Mouse (Mus musculus) heart, postnatal 14 days (tissue): ENCODE results near the gene Rpl29. TPM values are rescaled to one million over a fixed set of nuclear protein-coding genes. Genes with fewer than 3 reads are reported as not detected.

ENCODE experiments used
- DNase-seq, 2 experiments: peaks; one replicate each; pipeline ENCODE4 v3.0.0; 2021 to 2022
- intact Hi-C: fragments of 180-260 bp; cut with DNase I; formaldehyde crosslinking; loops from one replicate; pipeline ENCODE4 v1.15.1; 2025
- long read RNA-seq, 2 experiments: library from polyadenylated mRNA; stranded (forward); transcript quantifications; one replicate each; pipeline ENCODE4 v2.0.0; 2021
- total RNA-seq, 2 experiments: library from RNA; stranded (reverse); gene quantifications; 2 replicates each; pipeline ENCODE4 v1.2.3; 2021

The Rpl29 gene
- total RNA-seq: 100 to 1,000 TPM; 307 to 348 TPM
- long read RNA-seq, experiment 1, transcript Rpl29-201 (4 exons, 710 nt): minor isoform, 5 of 50 reads
- long read RNA-seq, experiment 1, transcript Rpl29-203 (4 exons, 733 nt): major isoform, 43 of 50 reads
- long read RNA-seq, experiment 1, partial matches to known transcripts: 0 of 50 reads
- long read RNA-seq, experiment 1, other reads (novel, unspliced or antisense): 2 of 50 reads
- long read RNA-seq, experiment 2, transcript Rpl29-203 (4 exons, 733 nt): major isoform, 39 of 45 reads
- long read RNA-seq, experiment 2, partial matches to known transcripts: 0 of 45 reads
- long read RNA-seq, experiment 2, other reads (novel, unspliced or antisense): 1 of 45 reads

DNA sequence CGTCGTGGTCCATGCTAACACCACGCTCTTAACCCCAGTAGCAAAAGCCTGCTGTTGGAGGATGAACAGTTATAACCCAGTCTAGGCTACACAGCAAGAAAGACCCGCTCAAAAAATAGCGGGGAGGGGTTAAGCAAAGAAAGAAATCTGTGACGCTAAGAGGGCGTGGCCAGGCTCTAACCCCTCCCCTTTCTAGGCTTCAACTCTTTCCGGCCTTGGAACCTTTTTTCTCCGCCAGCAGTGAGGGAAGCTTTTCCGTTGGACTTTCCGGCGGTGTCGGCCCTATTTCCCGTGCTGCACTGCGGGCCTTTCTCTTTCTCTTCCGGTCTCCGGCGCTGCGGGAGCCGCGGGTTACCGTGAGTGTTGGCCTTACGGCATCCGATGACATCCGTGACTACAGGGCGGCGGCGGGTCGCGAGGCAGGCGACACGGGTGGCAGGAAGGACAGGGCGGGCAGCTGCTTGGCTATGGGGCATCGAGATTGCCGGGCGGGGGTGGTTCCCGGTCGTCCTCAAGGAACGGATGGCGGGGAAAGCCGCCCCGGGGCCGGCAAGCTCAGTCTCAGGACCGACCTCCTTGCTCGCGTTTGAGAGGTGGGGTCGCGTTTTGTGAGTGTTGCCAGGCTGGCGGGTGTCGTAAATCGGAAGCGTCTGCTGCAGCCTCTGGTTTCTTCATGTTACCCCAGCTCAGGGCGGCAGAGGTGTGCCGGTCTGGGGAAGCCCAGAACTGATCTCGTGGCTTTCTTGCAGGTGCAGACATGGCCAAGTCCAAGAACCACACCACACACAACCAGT, at the start of gene Rpl29:
TSS of gene Rpl29 (plus strand) at position 234 of the 794 bp plus-strand sequence.
- intact Hi-C loops: loop anchor here (2.0 kb wide), 1 partner anchor 45 kb away; the partner anchor contains the start of gene Rrp9
- peak; percentile 93 to 96 for DNase-seq

DNA sequence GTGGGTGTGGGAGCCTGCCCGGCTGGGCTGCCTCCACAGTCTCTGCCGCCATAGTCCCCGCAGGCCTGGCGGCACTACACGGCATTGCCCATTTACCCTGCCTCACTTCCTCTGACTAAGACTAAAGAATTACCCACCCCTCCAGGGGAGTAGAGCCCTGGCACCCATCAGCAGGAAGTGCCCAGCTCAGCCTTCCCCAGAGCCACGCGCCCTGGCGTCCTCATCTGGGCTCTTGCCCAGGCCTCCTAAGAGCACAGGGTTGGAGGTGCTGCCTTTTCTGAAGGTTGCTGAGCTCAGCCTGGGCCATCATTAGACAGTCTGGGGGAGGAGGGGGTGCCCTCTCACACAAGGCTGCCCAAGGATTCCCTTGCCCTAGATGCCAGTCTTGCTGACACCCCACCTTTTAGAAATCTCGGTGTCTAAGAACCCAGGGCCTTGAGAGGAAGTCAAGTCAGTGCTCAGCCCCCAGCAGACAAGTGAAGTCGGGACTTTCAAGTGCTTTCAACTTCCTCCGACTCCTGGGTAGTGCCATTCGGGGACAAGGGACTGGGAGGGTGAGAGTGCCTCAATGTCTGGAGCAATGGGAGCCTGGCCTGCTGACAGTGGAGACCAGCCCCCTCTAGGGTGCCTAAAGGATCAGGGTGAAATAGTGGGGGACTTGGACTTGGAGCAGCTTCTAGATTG, 42.9 kb upstream of the Rpl29 start:
- intact Hi-C loops: no loop called here
- DNase-seq: peak; percentile 52 to 57

- intact Hi-C loops: no loop called here
- DNase-seq: no peak
Measured at GRCm38 (mm10) chr9:106392828-106393527, 36.3 kb upstream of the Rpl29 start.

GRCm38 (mm10) chr9:106393548-106393947, 35.7 kb upstream of the Rpl29 start:
- no peak for DNase-seq
- intact Hi-C loops: no loop called here

- intact Hi-C loops: no loop called here
- DNase-seq: peak in 1 of 2 experiments; percentile 45
Measured at GRCm38 (mm10) chr9:106394649-106395602, 34.3 kb upstream of the Rpl29 start.

GRCm38 (mm10) chr9:106397733-106398132, 31.5 kb upstream of the Rpl29 start:
- intact Hi-C loops: no loop called here
- DNase-seq: no peak

DNA sequence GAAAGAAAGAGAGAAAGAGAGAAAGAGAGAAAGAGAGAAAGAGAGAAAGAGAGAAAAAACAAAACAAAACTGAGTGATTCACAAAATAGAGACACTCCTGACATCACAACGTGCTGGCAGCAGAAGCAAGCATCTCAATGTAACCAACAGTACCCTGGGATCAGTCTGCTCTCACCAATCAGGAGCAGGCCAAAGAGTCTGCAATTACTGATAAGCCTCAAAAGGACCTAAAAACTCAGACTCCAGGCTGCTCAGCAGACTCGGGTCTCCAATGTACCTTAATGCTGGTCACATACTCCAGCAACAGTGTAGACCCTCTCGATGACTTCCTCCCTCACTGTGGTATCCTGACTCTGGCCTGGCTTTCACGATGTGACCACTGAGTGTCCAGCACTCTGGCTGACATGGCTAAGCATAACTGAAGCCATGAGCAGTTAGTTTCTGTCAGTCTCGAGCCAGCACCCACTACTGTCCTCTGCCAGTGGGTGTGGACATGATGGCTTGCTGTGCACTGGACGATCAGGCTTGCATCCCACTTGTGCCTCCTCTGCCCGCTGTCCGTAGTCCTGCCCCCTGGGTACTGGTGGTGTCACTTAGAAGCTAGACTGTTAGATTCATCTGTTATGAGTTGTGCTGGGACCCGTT, 30.5 kb upstream of the Rpl29 start:
- intact Hi-C loops: no loop called here
- no peak for DNase-seq

GRCm38 (mm10) chr9:106399808-106400207, 29.4 kb upstream of the Rpl29 start:
- intact Hi-C loops: no loop called here
- no peak for DNase-seq

DNA sequence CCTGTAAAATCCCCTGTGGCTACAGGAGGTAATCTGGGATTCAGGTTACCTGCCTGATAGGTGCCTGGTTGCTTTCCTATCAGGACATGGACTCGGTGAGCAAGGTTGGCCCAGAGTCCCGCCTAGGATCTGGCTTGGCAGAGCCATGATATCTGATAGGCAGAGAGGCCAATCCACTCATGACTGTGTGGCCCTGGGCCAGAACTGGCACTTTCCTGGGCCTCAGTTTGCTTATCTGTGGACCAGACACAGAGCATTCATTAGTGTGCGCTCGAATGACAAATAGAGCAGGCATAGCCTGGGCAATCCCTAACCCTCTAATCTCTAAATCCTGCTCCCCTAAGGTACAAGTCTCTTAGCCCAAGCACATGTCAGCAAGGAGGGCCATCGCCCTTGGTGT, 27.1 kb upstream of the Rpl29 start:
- DNase-seq: no peak
- intact Hi-C loops: no loop called here

GRCm38 (mm10) chr9:106402607-106403375, 26.5 kb upstream of the Rpl29 start:
- DNase-seq: no peak
- intact Hi-C loops: no loop called here

DNA sequence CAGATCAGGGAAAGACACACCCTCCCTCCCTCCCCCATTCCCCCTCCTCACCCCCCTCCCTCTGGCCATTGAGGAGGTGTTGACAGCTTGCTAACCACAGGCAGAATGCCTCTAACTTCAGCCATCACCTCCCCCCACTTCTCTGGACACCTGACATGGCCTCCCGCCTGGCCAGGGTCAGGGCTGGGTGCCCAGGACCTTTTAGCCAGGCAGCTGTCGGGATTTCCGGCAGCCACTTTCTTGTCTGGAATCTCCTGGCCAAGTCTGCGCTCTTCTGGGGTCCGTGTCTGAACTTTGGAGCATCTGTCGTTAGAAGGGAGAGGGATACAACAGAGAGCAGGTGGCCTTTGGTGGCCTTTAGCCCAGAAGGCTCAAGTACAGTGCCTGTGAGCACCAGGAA, 24.0 kb upstream of the Rpl29 start:
- intact Hi-C loops: no loop called here
- peak; percentile 74 to 82 for DNase-seq

DNA sequence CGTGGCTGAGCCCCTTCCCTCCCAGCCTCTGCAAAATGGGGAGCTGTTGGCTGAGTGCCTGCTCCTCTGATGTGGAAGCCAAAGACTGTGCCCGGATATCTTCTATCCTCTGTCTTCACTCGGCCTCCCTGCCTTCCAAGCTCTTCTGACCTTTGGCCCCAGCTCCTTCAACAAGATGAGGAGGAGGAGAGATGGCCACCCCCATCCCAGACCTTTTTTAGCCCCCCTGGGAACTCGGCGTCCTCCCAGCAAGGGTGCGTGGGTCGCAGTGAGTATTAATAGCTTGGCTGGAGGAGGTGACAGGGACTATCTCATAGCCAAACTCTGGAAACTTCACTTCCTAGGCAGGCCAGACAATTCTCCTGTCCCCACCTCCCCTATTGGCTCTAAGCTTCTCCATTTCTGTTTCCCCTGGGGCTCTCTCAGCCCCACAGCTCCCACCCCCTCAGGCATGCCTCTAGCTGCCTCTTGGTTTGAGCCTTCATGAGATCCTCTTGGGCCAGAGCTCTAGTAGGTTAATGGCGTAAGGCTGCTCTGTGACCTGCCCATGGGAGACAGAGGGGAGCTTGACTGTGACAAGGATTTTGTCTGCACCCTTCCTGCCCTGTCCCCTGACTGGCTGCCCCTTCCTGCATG, 22.7 kb upstream of the Rpl29 start:
- intact Hi-C loops: loop anchor here (1.0 kb wide), 1 partner anchor 12 kb away; no protein-coding TSS in a partner anchor
- peak; percentile 58 to 63 for DNase-seq

GRCm38 (mm10) chr9:106409096-106409495, 20.2 kb upstream of the Rpl29 start:
- DNase-seq: no peak
- intact Hi-C loops: no loop called here

- intact Hi-C loops: no loop called here
- no peak for DNase-seq
Measured at GRCm38 (mm10) chr9:106410086-106410650, 19.1 kb upstream of the Rpl29 start.

DNA sequence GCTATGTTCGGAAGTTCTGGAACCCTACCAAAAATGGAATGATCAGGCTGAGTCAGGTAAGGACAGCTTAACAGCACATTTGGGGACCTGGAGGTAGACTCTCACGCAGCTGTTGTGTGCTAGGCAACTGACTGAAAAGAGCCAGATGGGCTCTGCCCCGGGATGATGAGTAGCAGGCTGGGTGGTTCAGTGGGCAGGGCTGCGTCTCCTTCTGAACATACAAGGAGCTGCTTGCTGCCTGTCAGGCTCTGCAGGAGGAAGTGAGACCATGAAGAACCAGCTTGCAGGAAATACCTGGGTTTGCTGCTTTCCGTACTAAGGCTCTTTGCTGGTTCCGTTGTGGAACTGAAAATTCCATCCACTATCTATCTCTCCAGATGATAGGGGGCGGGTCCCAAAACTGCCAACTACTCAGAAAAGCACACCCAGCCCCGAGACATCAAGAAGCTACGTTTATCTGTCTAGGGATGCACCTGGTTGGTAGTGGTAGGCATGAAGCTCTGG, 18.1 kb upstream of the Rpl29 start:
- intact Hi-C loops: no loop called here
- no peak for DNase-seq

DNA sequence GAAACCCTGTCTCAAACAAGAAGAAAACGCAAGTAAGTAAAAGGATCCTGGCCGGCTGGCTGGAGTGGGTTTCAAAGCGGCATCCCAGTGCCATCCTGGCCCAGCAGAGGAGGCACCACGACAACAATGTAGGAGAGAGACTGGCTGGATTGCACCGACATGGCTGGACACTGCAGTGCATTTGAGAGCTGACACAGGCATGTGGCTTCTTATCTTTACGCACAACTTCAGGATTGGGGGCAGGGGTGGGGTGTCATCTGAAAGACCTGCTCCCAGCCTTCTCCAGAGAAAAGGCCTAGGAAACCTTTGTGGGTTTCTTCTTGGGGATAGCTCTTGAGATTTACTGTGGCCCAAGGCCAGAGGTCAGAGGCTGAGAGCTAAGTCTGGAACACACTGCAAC, 17.5 kb upstream of the Rpl29 start:
- no peak for DNase-seq
- intact Hi-C loops: no loop called here

- no peak for DNase-seq
- intact Hi-C loops: no loop called here
Measured at GRCm38 (mm10) chr9:106412210-106412609, 17.0 kb upstream of the Rpl29 start.
